Mouse (Mus musculus) MEL (cell line): ENCODE measurements at regions not wholly inside any gene's neighbourhood (a gene's known extent, or its start where the extent isn't known, plus 50 kb on each side); places are given as distances from the start of the nearest gene placed in this dataset.

Experiments
- CTCF ChIP-seq, 3 experiments: IDR thresholded peaks in 2 of 3; conservative IDR thresholded peaks in 1 of 3; 2 replicates each; pipeline ENCODE4 v1.5.1; 2011 to 2012; ENCODE audit warnings: low read length in 3 of 3, low read depth in 2 of 3, mild to moderate bottlenecking in 2 of 3, improper control_type of control experiment in 1 of 3, inconsistent platforms in 1 of 3, mixed read lengths in 1 of 3, moderate library complexity in 1 of 3; ENCODE audit not compliant: control insufficient read depth in 1 of 3, insufficient read depth in 1 of 3, poor library complexity in 1 of 3, severe bottlenecking in 1 of 3
- ELF1 ChIP-seq: IDR thresholded peaks from 2 replicates; pipeline ENCODE4 v1.6.1; 2014; ENCODE audit warnings: low read depth, mild to moderate bottlenecking, inconsistent platforms, low read length, improper control_type of control experiment, moderate library complexity
- EP300 ChIP-seq, 2 experiments: IDR thresholded peaks; 2 replicates each; pipeline ENCODE4 v1.6.1; 2011; ENCODE audit warnings: improper control_type of control experiment in 2 of 2, low read length in 2 of 2, low read depth in 1 of 2, mild to moderate bottlenecking in 1 of 2
- JUND ChIP-seq: IDR thresholded peaks from 2 replicates; pipeline ENCODE4 v1.6.1; 2011; ENCODE audit warnings: low read depth, mild to moderate bottlenecking, improper control_type of control experiment, low read length
- MAFK ChIP-seq: IDR thresholded peaks from 2 replicates; pipeline ENCODE4 v1.6.1; 2011; ENCODE audit warnings: low read depth, mild to moderate bottlenecking, low read length, improper control_type of control experiment, borderline replicate concordance
- MXI1 ChIP-seq: IDR thresholded peaks from 2 replicates; pipeline ENCODE4 v1.6.1; 2011; ENCODE audit warnings: mild to moderate bottlenecking, low read depth, low read length, improper control_type of control experiment
- MYB ChIP-seq: IDR thresholded peaks from 2 replicates; pipeline ENCODE4 v1.6.1; 2011; ENCODE audit warnings: mild to moderate bottlenecking, low read depth, low read length, improper control_type of control experiment
- POLR2A ChIP-seq, 2 experiments: IDR thresholded peaks; 2 replicates each; pipeline ENCODE4 v1.6.1; 2011 to 2012; ENCODE audit warnings: low read length in 2 of 2, mild to moderate bottlenecking in 2 of 2, control low read depth in 1 of 2, improper control_type of control experiment in 1 of 2, low read depth in 1 of 2, moderate library complexity in 1 of 2; ENCODE audit not compliant: control insufficient read depth in 1 of 2, insufficient read depth in 1 of 2, poor library complexity in 1 of 2
- RAD21 ChIP-seq: IDR thresholded peaks from 2 replicates; pipeline ENCODE4 v1.6.1; 2011; ENCODE audit warnings: mild to moderate bottlenecking, low read depth, low read length, improper control_type of control experiment
- RCOR1 ChIP-seq: IDR thresholded peaks from 2 replicates; pipeline ENCODE4 v1.6.1; 2012; ENCODE audit warnings: low read depth, mild to moderate bottlenecking, inconsistent platforms, low read length, improper control_type of control experiment

GRCm38 (mm10) chr5:91869791-91870190 lies 93.1 kb downstream of the Rchy1 start:
- TF ChIP-seq RCOR1 (peak; percentile 31; the same call in 1 of the 2 replicates), MAFK (no peak), POLR2A (IDR thresholded peaks at IDR 0.05; ENCODE audit: control insufficient read depth in 1 of 2, insufficient read depth in 1 of 2, low read depth in 1 of 2, low read length in 2 of 2, poor library complexity in 1 of 2) (no peak), ELF1 (no peak), CTCF (IDR thresholded peaks at IDR 0.05 in 2 of 3, conservative IDR thresholded peaks at IDR 0.05 in 1 of 3; ENCODE audit: control insufficient read depth in 1 of 3, insufficient read depth in 1 of 3, low read depth in 2 of 3, low read length in 3 of 3, poor library complexity in 1 of 3, severe bottlenecking in 1 of 3) (no peak), RAD21 (no peak), MXI1 (no peak), MYB (no peak), EP300 (IDR thresholded peaks at IDR 0.05; ENCODE audit: low read depth in 1 of 2, low read length in 2 of 2) (peak; percentile 61 to 69), JUND (no peak)
